Mouse (Mus musculus) midbrain, embryonic 16.5 days (tissue): ENCODE data around the gene B4galt1. TPM values are rescaled to one million over a fixed set of nuclear protein-coding genes. Genes with fewer than 3 reads are reported as not detected.
"Not testable (repeated sequence)": the region's sequence is repeated elsewhere in the genome, so short reads cannot be mapped to it uniquely, and the experiment has no call there.

Source experiments
- ATAC-seq: fragments of 200-750 bp; cut with Nextera tagmentation; 2 replicates; pipeline ENCODE4 v1.8.0; 2017; ENCODE audit warnings: moderate TSS enrichment
- H3K27ac ChIP-seq: fragments of 300-500 bp; sonication (generic); 2 replicates; pipeline ENCODE4 v1.5.1; 2014; ENCODE audit warnings: mild to moderate bottlenecking, low read length, mixed read lengths
- H3K27me3 ChIP-seq: fragments of 300-500 bp; sonication (generic); 2 replicates; pipeline ENCODE4 v1.6.1; 2014; ENCODE audit warnings: low read depth, low read length, mixed read lengths; ENCODE audit not compliant: control insufficient read depth, insufficient read depth
- H3K36me3 ChIP-seq: fragments of 300-500 bp; sonication (generic); 2 replicates; pipeline ENCODE4 v1.6.1; 2014; ENCODE audit warnings: mild to moderate bottlenecking, low read length, moderate library complexity, mixed read lengths; ENCODE audit not compliant: control insufficient read depth, insufficient read depth
- H3K4me1 ChIP-seq: fragments of 300-500 bp; sonication (generic); 2 replicates; pipeline ENCODE4 v1.6.1; 2014; ENCODE audit warnings: mild to moderate bottlenecking, low read length, mixed read lengths; ENCODE audit not compliant: control insufficient read depth, insufficient read depth
- H3K4me2 ChIP-seq: fragments of 300-500 bp; sonication (generic); 2 replicates; pipeline ENCODE4 v1.6.1; 2014; ENCODE audit warnings: mild to moderate bottlenecking, low read length, mixed read lengths
- H3K4me3 ChIP-seq: fragments of 300-500 bp; sonication (generic); 2 replicates; pipeline ENCODE4 v1.5.1; 2014; ENCODE audit warnings: low read depth, mild to moderate bottlenecking, low read length, moderate library complexity, mixed read lengths
- H3K9ac ChIP-seq: fragments of 300-500 bp; sonication (generic); 2 replicates; pipeline ENCODE4 v1.6.1; 2014; ENCODE audit warnings: low read depth, low read length, mixed read lengths
- H3K9me3 ChIP-seq: fragments of 300-500 bp; sonication (generic); replicated peaks from 2 replicates; pipeline ENCODE4 v1.6.1; 2014; ENCODE audit warnings: mild to moderate bottlenecking, low read length, mixed read lengths; ENCODE audit not compliant: control insufficient read depth, poor library complexity, severe bottlenecking
- WGBS: fragments of 180-500 bp; shearing (Covaris S2); extraction: QIAGEN DNeasy Blood & Tissue Kit; methylation state at CpG from one replicate; pipeline ENCODE4 v1.1.7; 2014; 5-methylcytosine and 5-hydroxymethylcytosine counted together
- polyA plus RNA-seq: library from polyadenylated mRNA; unstranded; fragments of >200 nt; fragmentation: Nextera tagmentation; extraction: Ambion mirVana; gene quantifications from 2 replicates; pipeline ENCODE4 v1.2.1, GENCODE M21; 2015

Gene B4galt1
- polyA plus RNA-seq, 1 experiment from 2014 or later, result 5.8 TPM

DNA sequence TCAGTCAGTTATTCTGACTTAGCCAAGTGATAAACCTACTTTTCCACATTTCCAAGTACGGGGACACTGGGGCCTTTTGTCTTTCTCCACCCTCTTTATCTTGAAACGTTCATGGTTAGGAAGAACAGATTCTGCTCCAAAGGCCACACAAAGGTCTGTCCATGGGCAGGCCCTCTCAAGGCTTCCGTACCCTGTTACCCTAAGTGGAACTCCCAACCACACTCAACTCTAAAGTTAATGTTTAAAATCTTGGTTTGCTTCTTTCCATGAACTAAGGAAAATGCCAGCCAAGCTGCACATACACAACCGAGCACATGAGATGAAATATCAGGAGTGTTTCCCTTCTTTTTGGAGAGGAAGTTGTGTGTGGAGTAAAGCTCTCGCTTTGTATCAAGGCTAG is 43.3 kb downstream of the B4galt1 start:
- H3K27ac ChIP-seq, result no peak overlapping the region
- no peak overlapping the region for H3K4me2 ChIP-seq
- H3K4me1 ChIP-seq, result no peaks in the 10 kb centered on the region
- 92% methylated on average over 5 of the region's 5 CpGs for WGBS
- ATAC-seq, result no peak
- H3K27me3 ChIP-seq, result no peaks in the 10 kb centered on the region
- no peak overlapping the region for H3K4me3 ChIP-seq
- no peaks in the 10 kb centered on the region for H3K36me3 ChIP-seq
- H3K9me3 ChIP-seq, result no peaks in the 10 kb centered on the region
- no peak overlapping the region for H3K9ac ChIP-seq

GRCm38 (mm10) chr4:40807382-40807781 is 46.4 kb downstream of the B4galt1 start:
- Histone ChIP-seq H3K36me3 (no peaks in the 10 kb centered on the region), H3K4me1 (no peaks in the 10 kb centered on the region), H3K27ac (no peak overlapping the region), H3K27me3 (no peaks in the 10 kb centered on the region), H3K4me3 (no peak overlapping the region), H3K9me3 (no peaks in the 10 kb centered on the region), H3K9ac (no peak overlapping the region), H3K4me2 (no peak overlapping the region)
- ATAC-seq, result no peak
- 91% methylated on average over 4 of the region's 4 CpGs for WGBS

- 85% methylated on average over 8 of the region's 8 CpGs for WGBS
- Histone ChIP-seq H3K4me1 (no peaks in the 10 kb centered on the region), H3K27ac (no peak overlapping the region), H3K36me3 (no peaks in the 10 kb centered on the region), H3K27me3 (no peaks in the 10 kb centered on the region), H3K9ac (no peak overlapping the region), H3K4me2 (no peak overlapping the region), H3K4me3 (no peak overlapping the region), H3K9me3 (no peaks in the 10 kb centered on the region)
- no peak for ATAC-seq
These were observed 48.4 kb downstream of the B4galt1 start for GRCm38 (mm10) chr4:40805401-40805800.

DNA sequence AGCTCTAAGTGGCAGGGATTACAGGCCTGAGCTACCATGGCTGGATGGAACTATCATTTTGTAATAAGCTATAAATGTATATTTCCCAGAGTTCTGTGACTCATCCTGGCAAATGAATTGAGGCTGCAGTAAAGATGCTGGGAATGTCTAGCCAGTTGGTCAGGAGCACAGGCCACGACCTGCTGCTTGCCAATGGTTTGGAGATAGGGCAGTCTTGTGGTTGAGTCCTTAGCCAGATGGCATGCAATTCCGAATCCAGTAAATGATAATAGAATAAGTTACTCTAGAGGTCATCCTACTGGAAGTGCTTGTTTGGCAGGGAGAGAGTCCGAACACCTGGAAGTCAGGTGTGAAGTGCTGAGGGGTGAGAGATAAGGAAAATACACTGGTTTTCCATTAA is 51.0 kb downstream of the B4galt1 start:
- no peak overlapping the region for H3K4me2 ChIP-seq
- no peaks in the 10 kb centered on the region for H3K9me3 ChIP-seq
- H3K27ac ChIP-seq, result no peak overlapping the region
- no peak for ATAC-seq
- H3K36me3 ChIP-seq, result no peaks in the 10 kb centered on the region
- 94% methylated on average over 3 of the region's 3 CpGs for WGBS
- no peak overlapping the region for H3K4me3 ChIP-seq
- H3K27me3 ChIP-seq, result no peaks in the 10 kb centered on the region
- H3K9ac ChIP-seq, result no peak overlapping the region
- H3K4me1 ChIP-seq, result no peaks in the 10 kb centered on the region

- ATAC-seq, result no peak
- Histone ChIP-seq H3K4me2 (no peak overlapping the region), H3K4me3 (no peak overlapping the region), H3K9me3 (no peaks in the 10 kb centered on the region), H3K27me3 (no peaks in the 10 kb centered on the region), H3K36me3 (no peaks in the 10 kb centered on the region), H3K9ac (no peak overlapping the region), H3K4me1 (no peaks in the 10 kb centered on the region), H3K27ac (no peak overlapping the region)
- 89% methylated on average over 4 of the region's 4 CpGs for WGBS
These were observed 51.9 kb downstream of the B4galt1 start for GRCm38 (mm10) chr4:40801908-40802307.

- Histone ChIP-seq H3K9me3 (no peaks in the 10 kb centered on the region), H3K4me1 (no peaks in the 10 kb centered on the region), H3K4me3 (no peak overlapping the region), H3K9ac (no peak overlapping the region), H3K27me3 (no peaks in the 10 kb centered on the region), H3K27ac (no peak overlapping the region), H3K4me2 (no peak overlapping the region), H3K36me3 (no peaks in the 10 kb centered on the region)
- no peak for ATAC-seq
- 84% methylated on average over 3 of the region's 3 CpGs for WGBS
These were observed 52.9 kb downstream of the B4galt1 start for GRCm38 (mm10) chr4:40800873-40801272.

GRCm38 (mm10) chr4:40798833-40799555 is 54.8 kb downstream of the B4galt1 start:
- not testable (repeated sequence) for H3K4me1 ChIP-seq, H3K27ac ChIP-seq, H3K4me3 ChIP-seq, H3K4me2 ChIP-seq, H3K36me3 ChIP-seq, ATAC-seq, H3K9me3 ChIP-seq, H3K9ac ChIP-seq, H3K27me3 ChIP-seq
- WGBS, result no CpG with 5 or more reads among the region's 2 CpGs

- Histone ChIP-seq H3K9me3 (no peaks in the 10 kb centered on the region), H3K4me2 (no peak overlapping the region), H3K27ac (no peak overlapping the region), H3K9ac (no peak overlapping the region), H3K27me3 (no peaks in the 10 kb centered on the region), H3K4me3 (no peak overlapping the region), H3K4me1 (no peaks in the 10 kb centered on the region), H3K36me3 (no peaks in the 10 kb centered on the region)
- ATAC-seq, result no peak
- WGBS, result 91% methylated on average over 3 of the region's 3 CpGs
These were observed 58.0 kb downstream of the B4galt1 start for GRCm38 (mm10) chr4:40795761-40796160.

DNA sequence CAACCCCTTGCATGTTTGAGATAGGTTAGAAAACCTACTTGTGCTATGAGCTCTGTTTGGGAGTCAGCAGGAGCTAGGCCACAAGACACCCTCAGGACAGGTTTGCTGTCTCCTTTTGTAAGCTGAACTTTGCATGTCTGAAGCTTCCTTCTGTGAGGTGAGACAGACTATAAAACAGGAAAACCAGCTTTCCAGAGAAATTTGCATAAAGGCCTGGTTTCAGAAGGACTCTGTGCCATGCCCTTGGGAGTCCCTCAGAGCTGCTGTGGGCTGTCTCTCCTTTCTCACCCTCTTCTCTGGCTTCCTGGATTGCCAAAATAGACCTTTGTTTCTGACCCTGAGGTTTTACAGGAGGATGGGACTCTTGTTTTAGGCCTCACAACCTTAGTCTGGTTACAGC is 59.5 kb downstream of the B4galt1 start:
- Histone ChIP-seq H3K27me3 (no peaks in the 10 kb centered on the region), H3K9ac (no peak overlapping the region), H3K4me3 (no peak overlapping the region), H3K36me3 (no peaks in the 10 kb centered on the region), H3K9me3 (no peaks in the 10 kb centered on the region), H3K27ac (no peak overlapping the region), H3K4me2 (no peak overlapping the region), H3K4me1 (no peaks in the 10 kb centered on the region)
- ATAC-seq, result no peak
